Mouse (Mus musculus): ENCODE measurements around the gene Thoc6.

The Thoc6 gene

GRCm38 (mm10) chr17:23630195-23631020 is 43.3 kb downstream of the Thoc6 start:
- DNase-seq (ENCODE audit: low spot score) = peak; percentile 81

- DNase-seq (ENCODE audit: low spot score) = no peak
Measured at GRCm38 (mm10) chr17:23627813-23628212, 45.9 kb downstream of the Thoc6 start.

GRCm38 (mm10) chr17:23620351-23620750 is 53.3 kb downstream of the Thoc6 start:
- no peak for DNase-seq (ENCODE audit: low spot score)

Data from ovary, postnatal 36 days (tissue).